Mouse (Mus musculus): ENCODE data around the gene St6gal2. TPM values are rescaled to one million over a fixed set of nuclear protein-coding genes. Genes with fewer than 3 reads are reported as not detected.

The St6gal2 gene
- 41.8 and 51.2 TPM in 2 replicates for polyA plus RNA-seq (2014; fragmentation: Nextera tagmentation; extraction: Ambion mirVana)

GRCm38 (mm10) chr17:55445250-55446184 lies at the start of gene St6gal2:
St6gal2 (plus strand) TSS chr17:55445382.
- Histone ChIP-seq H3K9me3 (ENCODE audit: control insufficient read depth, low read length) (no peaks in the 10 kb centered on the region), H3K9ac (replicated peaks; ENCODE audit: low read depth, low read length) (peak within 1 kb of the TSS; percentile 98), H3K4me3 (ENCODE audit: low read depth, low read length) (peak within 1 kb of the TSS; percentile 78), H3K27me3 (ENCODE audit: control insufficient read depth, insufficient read depth, low read length) (peaks cover 8% of the 10 kb centered on the region), H3K36me3 (ENCODE audit: control insufficient read depth, insufficient read depth, low read length) (no peaks in the 10 kb centered on the region), H3K27ac (ENCODE audit: low read depth, low read length) (peak within 1 kb of the TSS; percentile 95), H3K4me2 (ENCODE audit: low read depth, low read length) (peak within 1 kb of the TSS; percentile 76), H3K4me1 (ENCODE audit: control insufficient read depth, insufficient read depth, low read length) (no peaks in the 10 kb centered on the region)
- under 1% methylated on average over 77 of the region's 84 CpGs for WGBS
- peak; percentile 93 for ATAC-seq (ENCODE audit: low read depth)

GRCm38 (mm10) chr17:55406043-55406442 lies 39.1 kb upstream of the St6gal2 start:
- H3K27me3 ChIP-seq (ENCODE audit: control insufficient read depth, insufficient read depth, low read length) = no peaks in the 10 kb centered on the region
- H3K4me3 ChIP-seq (ENCODE audit: low read depth, low read length) = no peak overlapping the region
- no peak overlapping the region for H3K27ac ChIP-seq (ENCODE audit: low read depth, low read length)
- no peak overlapping the region for H3K9ac ChIP-seq (replicated peaks; ENCODE audit: low read depth, low read length)
- no peaks in the 10 kb centered on the region for H3K4me1 ChIP-seq (ENCODE audit: control insufficient read depth, insufficient read depth, low read length)
- H3K36me3 ChIP-seq (ENCODE audit: control insufficient read depth, insufficient read depth, low read length) = no peaks in the 10 kb centered on the region
- no peak for ATAC-seq (ENCODE audit: low read depth)
- no peak overlapping the region for H3K4me2 ChIP-seq (ENCODE audit: low read depth, low read length)
- WGBS = 89% methylated on average over 2 of the region's 2 CpGs
- no peaks in the 10 kb centered on the region for H3K9me3 ChIP-seq (ENCODE audit: control insufficient read depth, low read length)

DNA sequence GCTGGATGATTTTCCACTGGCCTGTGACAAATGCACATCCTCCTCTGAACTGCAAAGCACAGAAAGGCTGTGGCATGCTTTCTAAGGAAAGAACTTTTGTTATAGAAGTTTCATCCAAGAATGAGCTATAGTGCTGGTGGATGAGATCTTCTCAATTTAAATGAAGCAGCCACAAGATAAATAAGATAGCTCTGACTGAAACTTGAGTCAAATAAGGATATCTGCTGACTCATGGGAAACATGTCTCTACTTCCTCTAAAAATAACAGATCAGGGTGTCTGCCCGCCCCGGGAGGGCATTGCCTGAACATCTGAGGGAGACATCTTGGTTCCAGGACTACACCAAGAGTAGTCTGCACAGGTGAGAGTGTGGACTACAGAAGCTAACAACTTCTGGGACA lies 28.7 kb upstream of the St6gal2 start:
- Histone ChIP-seq H3K4me3 (ENCODE audit: low read depth, low read length) (no peak overlapping the region), H3K9ac (replicated peaks; ENCODE audit: low read depth, low read length) (no peak overlapping the region), H3K9me3 (ENCODE audit: control insufficient read depth, low read length) (no peaks in the 10 kb centered on the region), H3K27me3 (ENCODE audit: control insufficient read depth, insufficient read depth, low read length) (no peaks in the 10 kb centered on the region), H3K4me2 (ENCODE audit: low read depth, low read length) (no peak overlapping the region), H3K27ac (ENCODE audit: low read depth, low read length) (no peak overlapping the region), H3K36me3 (ENCODE audit: control insufficient read depth, insufficient read depth, low read length) (no peaks in the 10 kb centered on the region), H3K4me1 (ENCODE audit: control insufficient read depth, insufficient read depth, low read length) (no peaks in the 10 kb centered on the region)
- ATAC-seq (ENCODE audit: low read depth) = no peak
- WGBS = 91% methylated on average over 2 of the region's 2 CpGs

DNA sequence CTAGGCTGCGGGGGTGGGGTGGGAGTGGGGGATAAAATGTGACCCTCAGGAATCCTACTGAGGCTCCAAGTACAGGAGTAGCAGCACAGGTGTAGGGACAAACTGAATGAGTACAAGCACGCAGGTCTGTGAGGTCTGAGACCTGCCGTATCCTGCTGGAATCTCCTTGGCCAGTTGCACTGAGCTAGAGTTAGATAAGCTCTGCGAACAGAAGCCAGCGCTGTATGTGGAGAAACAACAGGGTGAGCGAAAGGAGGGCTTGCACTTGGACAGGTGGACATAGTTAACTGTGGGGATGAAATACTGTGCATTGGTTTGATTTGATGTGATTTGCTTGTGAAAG lies 974 bp downstream of the St6gal2 start:
- Histone ChIP-seq H3K4me1 (ENCODE audit: control insufficient read depth, insufficient read depth, low read length) (no peaks in the 10 kb centered on the region), H3K4me2 (ENCODE audit: low read depth, low read length) (peak overlapping the region; percentile 76), H3K27me3 (ENCODE audit: control insufficient read depth, insufficient read depth, low read length) (peaks cover 8% of the 10 kb centered on the region), H3K9me3 (ENCODE audit: control insufficient read depth, low read length) (no peaks in the 10 kb centered on the region), H3K36me3 (ENCODE audit: control insufficient read depth, insufficient read depth, low read length) (no peaks in the 10 kb centered on the region), H3K9ac (replicated peaks; ENCODE audit: low read depth, low read length) (peak overlapping the region; percentile 98), H3K4me3 (ENCODE audit: low read depth, low read length) (peak overlapping the region; percentile 78), H3K27ac (ENCODE audit: low read depth, low read length) (peak overlapping the region; percentile 95)
- peak; percentile 77 for ATAC-seq (ENCODE audit: low read depth)
- WGBS = 1% methylated on average over 6 of the region's 6 CpGs

DNA sequence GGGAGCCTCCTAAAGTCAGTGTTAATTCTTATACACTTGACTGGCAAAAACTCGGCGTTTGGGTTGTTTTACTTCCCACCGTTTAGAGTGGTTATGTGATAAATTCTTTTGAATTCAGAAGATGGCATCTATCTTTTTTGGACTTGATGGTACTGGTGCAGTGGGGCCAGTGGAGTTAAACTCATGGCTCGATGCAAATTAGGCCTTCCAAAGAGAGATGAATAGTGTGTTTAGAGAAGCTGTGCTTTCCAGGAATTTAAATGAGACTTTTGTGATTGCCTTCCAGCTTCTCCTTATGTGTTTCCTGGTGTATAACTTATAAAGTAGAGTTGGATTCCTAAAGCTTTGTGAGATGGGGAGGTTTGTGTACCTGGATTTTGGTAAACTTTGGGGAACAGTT lies 1.5 kb downstream of the St6gal2 start:
- Histone ChIP-seq H3K36me3 (ENCODE audit: control insufficient read depth, insufficient read depth, low read length) (no peaks in the 10 kb centered on the region), H3K9ac (replicated peaks; ENCODE audit: low read depth, low read length) (peak overlapping the region; percentile 98; the same call in 1 of the 2 replicates), H3K4me1 (ENCODE audit: control insufficient read depth, insufficient read depth, low read length) (no peaks in the 10 kb centered on the region), H3K4me3 (ENCODE audit: low read depth, low read length) (peak overlapping the region; percentile 78), H3K27ac (ENCODE audit: low read depth, low read length) (no peak overlapping the region), H3K27me3 (ENCODE audit: control insufficient read depth, insufficient read depth, low read length) (peaks cover 8% of the 10 kb centered on the region), H3K9me3 (ENCODE audit: control insufficient read depth, low read length) (no peaks in the 10 kb centered on the region), H3K4me2 (ENCODE audit: low read depth, low read length) (peak overlapping the region; percentile 76)
- WGBS = 11% methylated on average over 4 of the region's 4 CpGs
- ATAC-seq (ENCODE audit: low read depth) = no peak

DNA sequence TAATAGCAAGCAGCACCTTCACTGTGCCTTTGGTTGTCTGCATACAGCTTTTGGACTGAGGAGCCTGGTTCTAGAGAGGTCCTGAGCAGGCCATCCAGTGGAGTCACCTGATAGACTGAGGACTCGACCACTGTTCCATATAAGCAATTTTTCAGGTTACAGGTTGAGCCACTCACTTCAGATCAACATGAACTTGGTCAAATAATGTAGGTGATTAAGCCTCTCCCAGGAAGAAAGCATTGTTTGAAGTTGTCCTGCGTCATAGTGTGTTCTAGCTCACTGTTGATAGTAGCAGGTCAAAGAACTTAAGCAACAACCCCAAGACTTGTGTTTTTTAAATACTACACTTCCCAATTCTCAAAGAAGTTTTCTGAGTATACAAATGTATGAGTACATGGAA lies 5.8 kb downstream of the St6gal2 start:
- no peaks in the 10 kb centered on the region for H3K9me3 ChIP-seq (ENCODE audit: control insufficient read depth, low read length)
- H3K27me3 ChIP-seq (ENCODE audit: control insufficient read depth, insufficient read depth, low read length) = peaks cover 2% of the 10 kb centered on the region; the same call in 1 of the 2 replicates
- H3K4me3 ChIP-seq (ENCODE audit: low read depth, low read length) = no peak overlapping the region
- H3K9ac ChIP-seq (replicated peaks; ENCODE audit: low read depth, low read length) = no peak overlapping the region
- no peaks in the 10 kb centered on the region for H3K36me3 ChIP-seq (ENCODE audit: control insufficient read depth, insufficient read depth, low read length)
- 73% methylated on average over 2 of the region's 2 CpGs for WGBS
- H3K27ac ChIP-seq (ENCODE audit: low read depth, low read length) = no peak overlapping the region
- ATAC-seq (ENCODE audit: low read depth) = no peak
- H3K4me1 ChIP-seq (ENCODE audit: control insufficient read depth, insufficient read depth, low read length) = no peaks in the 10 kb centered on the region
- no peak overlapping the region for H3K4me2 ChIP-seq (ENCODE audit: low read depth, low read length)

DNA sequence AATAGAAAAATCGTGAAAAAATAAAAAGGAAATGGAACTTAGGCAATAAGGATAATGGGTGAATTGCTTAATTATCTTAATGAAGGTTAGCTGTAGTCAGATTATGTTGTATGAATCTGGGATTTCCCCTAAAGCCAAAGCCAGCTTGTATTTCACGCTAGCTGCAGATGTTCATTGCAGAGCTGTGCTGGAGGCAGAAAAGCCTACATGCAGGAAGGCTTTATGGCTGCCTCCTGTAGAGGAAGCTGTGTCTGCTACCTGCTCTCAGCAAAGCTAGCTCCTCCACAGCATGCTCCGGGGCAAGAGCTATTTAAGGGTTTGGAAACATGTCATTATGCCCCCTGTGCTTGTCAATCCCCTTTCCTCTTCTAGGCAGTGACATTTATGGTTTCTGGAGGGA lies 9.3 kb downstream of the St6gal2 start:
- Histone ChIP-seq H3K36me3 (ENCODE audit: control insufficient read depth, insufficient read depth, low read length) (no peaks in the 10 kb centered on the region), H3K4me1 (ENCODE audit: control insufficient read depth, insufficient read depth, low read length) (no peaks in the 10 kb centered on the region), H3K27me3 (ENCODE audit: control insufficient read depth, insufficient read depth, low read length) (no peaks in the 10 kb centered on the region), H3K27ac (ENCODE audit: low read depth, low read length) (no peak overlapping the region), H3K4me3 (ENCODE audit: low read depth, low read length) (no peak overlapping the region), H3K9me3 (ENCODE audit: control insufficient read depth, low read length) (no peaks in the 10 kb centered on the region), H3K9ac (replicated peaks; ENCODE audit: low read depth, low read length) (no peak overlapping the region), H3K4me2 (ENCODE audit: low read depth, low read length) (no peak overlapping the region)
- 49% methylated on average over 3 of the region's 3 CpGs for WGBS
- ATAC-seq (ENCODE audit: low read depth) = peak; percentile 17; the same call in 1 of the 2 replicates

- Histone ChIP-seq H3K9me3 (ENCODE audit: control insufficient read depth, low read length) (no peaks in the 10 kb centered on the region), H3K4me1 (ENCODE audit: control insufficient read depth, insufficient read depth, low read length) (no peaks in the 10 kb centered on the region), H3K27me3 (ENCODE audit: control insufficient read depth, insufficient read depth, low read length) (no peaks in the 10 kb centered on the region), H3K9ac (replicated peaks; ENCODE audit: low read depth, low read length) (no peak overlapping the region), H3K27ac (ENCODE audit: low read depth, low read length) (no peak overlapping the region), H3K4me3 (ENCODE audit: low read depth, low read length) (no peak overlapping the region), H3K36me3 (ENCODE audit: control insufficient read depth, insufficient read depth, low read length) (no peaks in the 10 kb centered on the region), H3K4me2 (ENCODE audit: low read depth, low read length) (no peak overlapping the region)
- no peak for ATAC-seq (ENCODE audit: low read depth)
- 85% methylated on average over 1 of the region's 1 CpGs for WGBS
These were observed 15.0 kb downstream of the St6gal2 start for GRCm38 (mm10) chr17:55460187-55460586.

GRCm38 (mm10) chr17:55467579-55467978 lies 22.4 kb downstream of the St6gal2 start:
- no peak overlapping the region for H3K27ac ChIP-seq (ENCODE audit: low read depth, low read length)
- ATAC-seq (ENCODE audit: low read depth) = no peak
- H3K9me3 ChIP-seq (ENCODE audit: control insufficient read depth, low read length) = no peaks in the 10 kb centered on the region
- no peaks in the 10 kb centered on the region for H3K4me1 ChIP-seq (ENCODE audit: control insufficient read depth, insufficient read depth, low read length)
- H3K27me3 ChIP-seq (ENCODE audit: control insufficient read depth, insufficient read depth, low read length) = no peaks in the 10 kb centered on the region
- no peak overlapping the region for H3K9ac ChIP-seq (replicated peaks; ENCODE audit: low read depth, low read length)
- no peaks in the 10 kb centered on the region for H3K36me3 ChIP-seq (ENCODE audit: control insufficient read depth, insufficient read depth, low read length)
- H3K4me2 ChIP-seq (ENCODE audit: low read depth, low read length) = no peak overlapping the region
- H3K4me3 ChIP-seq (ENCODE audit: low read depth, low read length) = no peak overlapping the region
- 80% methylated on average over 3 of the region's 3 CpGs for WGBS
